Mouse (Mus musculus): ENCODE results near the gene Tmbim4.

The Tmbim4 gene

GRCm38 (mm10) chr10:120201131-120201921 lies at the start of gene Tmbim4:
TSS of gene Tmbim4 (plus strand) at chr10:120201590.
- peak; percentile 43 for DNase-seq (ENCODE audit: low spot score)

GRCm38 (mm10) chr10:120151672-120152071 lies 49.7 kb upstream of the Tmbim4 start:
- no peak for DNase-seq (ENCODE audit: low spot score)

DNA sequence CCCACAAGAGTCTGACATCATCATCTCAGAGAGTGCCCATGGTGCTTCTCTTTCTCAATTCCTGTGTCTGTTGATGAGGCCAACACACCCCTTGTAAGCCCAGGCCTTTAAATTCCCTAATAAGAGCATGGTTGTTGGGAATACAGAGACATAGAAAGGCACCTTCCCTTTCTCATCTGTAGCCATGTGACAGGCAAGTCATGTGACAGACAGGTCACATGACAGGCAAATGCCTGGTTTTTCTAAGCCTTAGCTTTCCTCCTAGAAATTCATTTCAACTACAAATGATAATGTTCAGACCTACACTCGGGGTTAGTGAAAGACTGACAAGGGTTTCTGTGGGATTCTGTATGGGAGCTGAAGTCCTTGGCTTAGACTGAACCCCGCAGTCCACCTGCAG lies 47.5 kb upstream of the Tmbim4 start:
- no peak for DNase-seq (ENCODE audit: low spot score)

DNA sequence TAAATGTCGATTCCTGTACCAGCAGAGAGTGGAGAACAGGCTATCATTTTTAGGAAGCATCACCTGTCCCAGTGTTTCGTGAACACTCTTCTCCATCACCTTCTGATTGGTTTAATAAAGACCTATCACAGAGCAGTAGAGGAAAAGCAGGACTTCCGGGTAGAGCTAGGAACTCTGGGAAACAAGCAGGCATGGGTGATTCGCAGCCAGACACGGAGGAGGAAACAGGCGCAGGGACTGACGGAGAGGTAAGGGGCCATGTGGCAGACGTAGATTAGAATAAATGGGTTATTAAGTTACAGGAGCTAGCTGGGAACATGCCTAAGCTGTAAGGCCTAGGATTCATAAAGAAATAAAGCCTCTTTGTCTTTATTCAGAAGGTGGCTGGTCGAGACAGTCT lies 40.9 kb upstream of the Tmbim4 start:
- DNase-seq (ENCODE audit: low spot score), result no peak

- no peak for DNase-seq (ENCODE audit: low spot score)
These were observed 38.5 kb upstream of the Tmbim4 start for GRCm38 (mm10) chr10:120162840-120163239.

- DNase-seq (ENCODE audit: low spot score), result no peak
These were observed 37.9 kb upstream of the Tmbim4 start for GRCm38 (mm10) chr10:120163490-120163889.

GRCm38 (mm10) chr10:120164931-120165792 lies 36.2 kb upstream of the Tmbim4 start:
- DNase-seq (ENCODE audit: low spot score), result no peak

- DNase-seq (ENCODE audit: low spot score), result no peak
These were observed 35.4 kb upstream of the Tmbim4 start for GRCm38 (mm10) chr10:120165793-120166503.

DNA sequence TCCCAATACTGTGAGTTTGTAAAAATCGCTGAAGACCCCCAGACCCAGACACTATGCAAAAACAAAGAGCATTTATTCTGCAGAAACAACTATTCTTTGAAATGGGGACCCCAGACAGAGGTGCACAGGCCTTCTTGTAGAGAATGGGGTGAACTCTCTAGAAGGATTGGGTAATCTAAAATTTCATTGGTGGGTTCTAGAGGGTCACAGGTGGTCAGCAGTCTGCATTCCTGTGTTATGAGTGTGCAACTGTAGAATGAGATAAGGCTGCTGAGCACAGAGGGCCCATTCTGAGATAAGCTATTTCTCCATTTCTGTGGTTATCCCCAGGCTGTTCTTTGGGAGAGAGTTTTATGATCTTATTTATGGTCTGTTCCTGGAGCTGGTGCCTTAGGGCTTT lies 33.3 kb upstream of the Tmbim4 start:
- no peak for DNase-seq (ENCODE audit: low spot score)

- DNase-seq (ENCODE audit: low spot score), result no peak
These were observed 32.3 kb upstream of the Tmbim4 start for GRCm38 (mm10) chr10:120169064-120169463.

DNA sequence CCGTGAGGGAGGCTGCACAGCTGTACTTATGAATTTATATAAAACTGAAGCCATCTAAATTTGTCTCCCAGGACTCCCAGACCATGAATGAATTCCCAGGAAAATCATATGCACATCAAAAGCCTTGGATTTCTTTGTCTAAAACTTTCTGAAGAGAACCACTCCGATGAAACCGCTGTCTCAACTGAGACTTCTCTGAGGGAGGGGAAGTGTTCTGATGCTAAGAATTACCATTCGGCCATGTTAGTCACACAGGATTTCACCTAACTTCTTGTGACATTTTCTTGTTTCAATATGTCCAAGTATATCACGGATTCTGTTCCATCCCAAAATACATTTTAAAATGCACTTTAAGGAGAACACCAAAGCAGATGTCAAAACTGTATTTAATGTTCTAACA lies 31.5 kb upstream of the Tmbim4 start:
- no peak for DNase-seq (ENCODE audit: low spot score)

DNA sequence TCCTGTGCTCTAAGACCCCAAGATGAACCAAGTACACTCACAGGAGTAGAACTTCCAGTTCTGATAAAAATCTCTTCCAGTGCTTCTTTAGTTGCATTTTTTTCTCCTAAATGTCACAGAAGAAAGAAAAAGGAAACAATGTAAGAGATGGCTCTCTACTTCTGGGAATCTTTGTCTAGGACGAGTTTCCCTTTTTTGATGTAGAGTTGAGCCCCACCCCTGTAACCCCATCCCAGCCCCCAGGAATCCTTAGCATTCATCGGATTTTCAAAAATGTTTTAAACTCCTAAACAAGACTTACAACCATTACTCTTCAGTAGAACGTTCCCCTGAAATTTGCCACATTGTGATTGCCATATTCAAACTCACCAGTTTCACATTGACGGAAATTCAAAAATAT lies 31.1 kb upstream of the Tmbim4 start:
- no peak for DNase-seq (ENCODE audit: low spot score)

DNA sequence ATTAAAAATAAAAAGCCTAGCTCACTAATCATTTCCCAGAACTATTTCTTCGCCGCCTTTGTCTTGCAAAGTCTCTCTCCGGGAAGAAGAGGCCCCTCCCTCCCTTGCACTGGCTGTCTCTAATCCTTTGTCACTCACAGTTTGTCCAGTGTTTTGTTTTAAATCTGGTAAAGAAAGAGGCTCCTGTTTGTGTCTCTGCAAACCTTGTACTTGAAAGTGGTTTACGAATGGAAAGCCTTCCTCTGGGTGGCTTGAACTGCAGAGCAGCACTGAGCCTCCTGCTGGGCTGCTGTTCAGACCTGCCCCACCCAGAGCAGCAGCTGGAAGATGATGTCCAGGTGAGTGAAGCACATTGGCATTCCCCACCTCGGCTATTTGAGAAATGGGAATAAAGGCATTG lies 30.1 kb upstream of the Tmbim4 start:
- no peak for DNase-seq (ENCODE audit: low spot score)

GRCm38 (mm10) chr10:120174192-120174705 lies 27.1 kb upstream of the Tmbim4 start:
- DNase-seq (ENCODE audit: low spot score), result no peak

DNA sequence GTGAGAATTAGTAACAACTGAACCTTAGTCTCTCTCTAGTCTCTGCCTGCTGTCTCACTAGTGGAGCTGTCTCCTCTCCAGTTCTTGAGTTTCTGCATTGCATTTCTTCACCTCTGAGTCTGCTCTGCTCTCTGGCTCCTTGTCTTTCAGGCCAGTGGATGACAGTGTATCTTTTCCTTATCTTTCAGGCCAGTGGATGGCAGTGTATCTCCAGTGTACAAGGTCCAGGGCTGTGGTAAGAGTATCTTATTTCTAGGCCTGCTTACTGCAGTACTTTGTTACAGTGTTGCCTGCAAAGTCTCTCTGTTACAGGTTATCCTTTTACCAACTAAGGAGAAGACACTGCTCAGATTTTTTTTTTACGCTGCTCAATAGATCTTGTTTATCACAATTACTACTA lies 18.5 kb upstream of the Tmbim4 start:
- DNase-seq (ENCODE audit: low spot score), result no peak

DNA sequence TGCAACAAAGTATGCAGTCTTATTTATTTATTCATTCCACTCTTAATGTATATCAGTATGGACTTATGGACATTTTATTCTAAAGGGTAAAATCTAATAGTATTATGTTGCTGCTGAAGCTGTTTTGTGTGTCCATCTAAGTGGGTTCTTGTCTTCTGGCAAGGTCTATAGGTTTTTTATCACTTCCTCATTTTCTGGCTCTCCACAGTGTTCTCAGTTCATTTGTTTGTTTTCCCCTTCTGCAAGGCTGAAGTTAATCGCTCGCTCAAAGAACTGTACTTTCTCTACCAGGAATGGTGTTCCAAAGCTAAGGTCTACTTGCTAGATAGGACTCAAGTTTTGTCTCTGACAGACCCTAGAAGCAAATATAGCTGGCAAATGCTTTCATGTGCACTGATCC lies 18.0 kb upstream of the Tmbim4 start:
- no peak for DNase-seq (ENCODE audit: low spot score)

DNA sequence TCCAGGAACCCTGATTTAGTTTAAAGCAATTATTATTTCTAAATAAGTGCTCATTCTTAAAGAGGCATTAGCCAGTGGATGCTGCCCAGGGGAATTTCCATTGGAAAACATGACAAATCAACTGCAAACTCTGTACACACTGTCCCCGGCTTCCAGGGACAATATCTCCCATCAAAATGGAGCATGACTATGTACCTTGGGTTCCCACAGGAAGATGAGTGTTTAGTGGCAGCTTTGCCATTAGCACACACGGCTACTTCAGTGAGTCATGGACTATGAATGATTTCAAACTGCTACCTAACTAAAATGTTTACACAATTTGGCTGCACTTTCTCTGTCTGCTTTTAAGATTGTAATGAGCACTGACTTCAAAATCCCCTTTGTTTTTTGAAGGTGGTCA lies 12.9 kb upstream of the Tmbim4 start:
- no peak for DNase-seq (ENCODE audit: low spot score)

- no peak for DNase-seq (ENCODE audit: low spot score)
These were observed 12.1 kb upstream of the Tmbim4 start for GRCm38 (mm10) chr10:120189276-120189675.

DNA sequence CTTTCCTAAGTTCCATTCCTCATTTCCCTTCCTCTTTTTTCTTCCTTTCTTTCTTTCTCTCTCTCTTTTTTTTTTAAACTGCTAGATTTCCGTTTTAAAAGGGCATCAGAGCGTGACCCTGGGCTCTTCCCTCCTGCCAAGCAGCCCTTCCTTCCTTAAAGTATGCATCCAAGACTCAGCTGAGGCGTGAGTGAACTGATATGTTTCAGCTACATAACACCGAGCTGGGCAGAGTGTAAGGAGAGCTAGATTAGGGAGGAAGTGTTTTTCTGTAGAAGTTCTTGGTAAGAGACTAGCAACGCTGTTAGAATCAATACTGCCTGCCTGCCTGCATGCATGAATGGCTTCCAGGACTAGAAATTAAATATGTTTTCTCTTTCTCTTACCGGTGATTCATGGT lies 11.6 kb upstream of the Tmbim4 start:
- no peak for DNase-seq (ENCODE audit: low spot score)

- no peak for DNase-seq (ENCODE audit: low spot score)
These were observed 10.2 kb upstream of the Tmbim4 start for GRCm38 (mm10) chr10:120191165-120191564.

DNA sequence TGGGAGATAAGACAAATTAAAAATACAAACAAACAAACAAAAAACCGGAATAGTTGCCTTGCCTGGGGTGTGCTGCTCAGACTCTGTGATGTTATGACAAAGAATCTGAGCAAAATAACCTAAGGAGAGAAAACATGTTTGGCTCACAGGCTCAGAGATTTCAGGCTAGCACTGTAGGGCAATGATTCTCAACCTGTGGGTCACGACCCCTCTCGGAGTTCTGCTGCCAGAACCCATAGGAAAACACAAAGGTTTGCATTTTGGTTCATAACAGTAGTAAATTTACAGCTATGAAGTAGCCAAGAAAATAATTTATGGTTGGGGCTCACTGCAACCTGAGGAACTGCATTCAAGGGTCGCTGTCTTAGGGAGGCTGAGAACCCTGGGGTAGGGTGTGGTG lies 9.1 kb upstream of the Tmbim4 start:
- DNase-seq (ENCODE audit: low spot score), result no peak

DNA sequence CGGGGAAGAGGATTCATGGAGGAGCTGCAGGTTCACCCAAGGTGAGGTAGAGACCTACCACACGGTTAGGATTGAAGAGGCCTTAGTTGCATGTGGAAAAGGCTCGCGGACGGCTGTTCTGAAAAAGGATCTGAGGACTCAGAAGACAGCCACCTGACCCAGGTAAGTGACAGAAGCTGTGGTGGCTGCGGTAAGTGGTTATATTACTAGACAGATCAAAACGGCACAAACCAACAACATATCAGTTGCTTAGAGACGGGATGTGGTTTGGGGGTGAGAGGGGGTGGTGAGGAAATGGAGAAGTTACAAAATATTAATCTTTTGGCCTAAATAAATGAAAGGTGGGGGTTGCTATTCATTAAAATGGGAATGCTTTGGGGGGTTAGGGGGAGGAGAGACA lies 8.1 kb upstream of the Tmbim4 start:
- no peak for DNase-seq (ENCODE audit: low spot score)

Measured in ovary, postnatal 14 days (tissue).